Mouse (Mus musculus): ENCODE results near the gene Tmem102.
A peak's percentile ranks its signal among the peaks of the same experiment; 100 is the strongest.

Tmem102 gene

GRCm38 (mm10) chr11:69754701-69755100, 50.7 kb downstream of the Tmem102 start:
- DNase-seq: peak; percentile 56 to 70

- DNase-seq: no peak
These were observed 51.2 kb downstream of the Tmem102 start for GRCm38 (mm10) chr11:69754233-69754632.
